Comparison of ENCODE assay signal across 22 mouse cellular contexts in the genomic region with DNA sequence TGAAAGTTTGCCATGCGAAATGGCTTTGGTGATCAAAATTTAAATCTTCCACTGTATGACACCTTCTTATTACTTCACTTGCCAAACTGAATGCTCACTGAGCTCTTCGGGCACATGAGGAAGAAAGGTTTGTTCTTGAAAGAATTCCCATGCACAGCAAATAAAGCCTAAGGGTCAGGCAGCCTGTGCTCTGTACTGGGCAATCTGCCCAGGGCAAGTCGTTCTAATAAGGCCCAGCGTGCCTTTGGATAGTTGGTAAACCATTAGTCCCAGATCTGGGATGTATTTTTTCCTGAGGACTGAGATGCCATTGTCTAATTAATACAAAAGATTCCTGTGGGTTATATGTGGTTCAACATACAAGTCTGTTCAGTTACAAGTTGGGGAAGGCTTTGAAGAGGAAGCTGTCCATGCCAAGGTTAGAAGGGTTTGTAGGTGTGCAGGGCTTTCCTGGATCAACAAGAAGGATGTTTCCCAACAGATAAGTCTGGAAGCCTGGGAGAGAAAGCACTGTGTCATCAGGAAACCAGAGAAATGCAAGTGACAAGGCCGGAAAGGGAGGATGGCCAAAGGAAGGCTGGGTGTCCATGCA. TPM values are rescaled to one million over a fixed set of nuclear protein-coding genes. Genes with fewer than 3 reads are reported as not detected.
DNase-seq lines count a peak whose midpoint lies in the region; ATAC-seq and TF ChIP-seq lines count a peak whose summit lies in the region.
"Had no signal": no experiment of that assay in that cellular context is flagged by ENCODE, and none has a peak within 500 bp of the region (broad histone marks: within the 10 kb centered on the region; RNA-seq: fewer than 3 reads in every experiment).

No protein-coding gene starts in this region.

- no peaks in the 10 kb centered on the region for H3K27me3 ChIP-seq in heart, embryonic 10.5 days (ENCODE audit: insufficient read depth, poor library complexity, severe bottlenecking)
- H3K27me3 ChIP-seq in spleen, adult 2 months (ENCODE audit: control insufficient read depth, insufficient read depth, low read length) = no peaks in the 10 kb centered on the region
- H3K27me3 ChIP-seq in midbrain, embryonic 16.5 days (ENCODE audit: control insufficient read depth, insufficient read depth, low read depth, low read length) = no peaks in the 10 kb centered on the region; the same call in 1 of the 2 replicates
- H3K27me3 ChIP-seq: CH12.LX; limb, embryonic 13.5 days; lung, embryonic 15.5 days had no signal

- DNase-seq in heart, adult 11 months = peak; percentile 95
- DNase-seq in heart, embryonic 10.5 days (ENCODE audit: low spot score) = no peak
- peak; percentile 46 for DNase-seq in kidney, postnatal 14 days
- no peak for DNase-seq in kidney, adult 18-20 months
- DNase-seq in spleen, adult 2 months (ENCODE audit: low read depth in 1 of 2, low spot score in 2 of 2) = no peak
- DNase-seq in spleen, postnatal 14 days (ENCODE audit: low spot score in 2 of 2) = no peak
- peak; percentile 38 for DNase-seq in induced T-regulatory cell, adult 2 months (ENCODE audit: low read depth)
- DNase-seq: B cell, adult 2 months; cerebellum, adult 11-12 months; cerebellum, postnatal 10 days; layer of hippocampus, adult 9-11 months; lung, postnatal 4 days had no signal

- no peak overlapping the region for H3K4me3 ChIP-seq in heart, embryonic 10.5 days
- no peak overlapping the region for H3K4me3 ChIP-seq in spleen, adult 2 months (ENCODE audit: extremely low read depth, insufficient read depth, insufficient read length)
- H3K4me3 ChIP-seq in midbrain, embryonic 16.5 days (ENCODE audit: low read depth, low read length) = no peak overlapping the region
- H3K4me3 ChIP-seq: embryonic facial prominence, embryonic 10.5 days; forebrain, embryonic 10.5 days; hindbrain, embryonic 13.5 days; limb, embryonic 13.5 days; lung, embryonic 15.5 days had no signal

- no peak for TF ChIP-seq POLR2A in spleen, adult 2 months (IDR thresholded peaks at IDR 0.05; ENCODE audit: low read depth, low read length)

- H3K4me2 ChIP-seq in midbrain, embryonic 16.5 days (ENCODE audit: low read length) = no peak overlapping the region
- H3K4me2 ChIP-seq: hindbrain, embryonic 13.5 days; limb, embryonic 13.5 days; lung, embryonic 15.5 days had no signal

- TF ChIP-seq CTCF in spleen, adult 2 months (IDR thresholded peaks at IDR 0.05; ENCODE audit: extremely low read depth, insufficient read depth, insufficient read length, insufficient replicate concordance) = no peak

- no peak overlapping the region for H3K27ac ChIP-seq in heart, embryonic 10.5 days
- H3K27ac ChIP-seq in spleen, adult 2 months (ENCODE audit: insufficient read depth, low read length) = peak overlapping the region; percentile 38; the same call in 1 of the 2 replicates
- H3K27ac ChIP-seq in midbrain, embryonic 16.5 days (ENCODE audit: low read length) = no peak overlapping the region
- H3K27ac ChIP-seq: embryonic facial prominence, embryonic 10.5 days; forebrain, embryonic 10.5 days; hindbrain, embryonic 13.5 days; limb, embryonic 13.5 days; liver, embryonic 14.5 days; lung, embryonic 15.5 days had no signal

- peaks cover 11% of the 10 kb centered on the region; the same call in 1 of the 2 replicates for H3K4me1 ChIP-seq in heart, embryonic 10.5 days
- peaks cover 24% of the 10 kb centered on the region for H3K4me1 ChIP-seq in spleen, adult 2 months (ENCODE audit: control insufficient read depth, insufficient read depth, insufficient read length)
- peaks cover 11% of the 10 kb centered on the region for H3K4me1 ChIP-seq in midbrain, embryonic 16.5 days (ENCODE audit: control insufficient read depth, insufficient read depth, low read length)

- WGBS in heart, embryonic 10.5 days = 81% methylated on average over 5 of the region's 5 CpGs
- WGBS in spleen, adult 2 months = 81% methylated on average over 5 of the region's 5 CpGs
- WGBS in midbrain, embryonic 16.5 days = 62% methylated on average over 5 of the region's 5 CpGs

- H3K9me3 ChIP-seq in heart, embryonic 10.5 days = no peaks in the 10 kb centered on the region
- no peaks in the 10 kb centered on the region for H3K9me3 ChIP-seq in midbrain, embryonic 16.5 days (replicated peaks; ENCODE audit: control insufficient read depth, low read length, poor library complexity, severe bottlenecking)
- H3K9me3 ChIP-seq: embryonic facial prominence, embryonic 10.5 days; forebrain, embryonic 10.5 days; G1E; hindbrain, embryonic 13.5 days; limb, embryonic 13.5 days; lung, embryonic 15.5 days had no signal

- peaks cover 3% of the 10 kb centered on the region; the same call in 1 of the 2 replicates for H3K36me3 ChIP-seq in heart, embryonic 10.5 days
- H3K36me3 ChIP-seq in spleen, adult 2 months (ENCODE audit: control insufficient read depth, insufficient read depth, low read length) = no peaks in the 10 kb centered on the region
- H3K36me3 ChIP-seq in midbrain, embryonic 16.5 days (ENCODE audit: control insufficient read depth, insufficient read depth, low read length) = no peaks in the 10 kb centered on the region; the same call in 1 of the 2 replicates
- H3K36me3 ChIP-seq: embryonic facial prominence, embryonic 10.5 days; forebrain, embryonic 10.5 days; G1E; hindbrain, embryonic 13.5 days; limb, embryonic 13.5 days; lung, embryonic 15.5 days had no signal

- no peak overlapping the region for H3K9ac ChIP-seq in midbrain, embryonic 16.5 days (ENCODE audit: low read depth, low read length)
- H3K9ac ChIP-seq: hindbrain, embryonic 13.5 days; limb, embryonic 13.5 days; liver, embryonic 14.5 days; lung, embryonic 15.5 days had no signal

- ATAC-seq in midbrain, embryonic 16.5 days = no peak
- ATAC-seq: inflammation-experienced regulatory T-cells, adult 6 months had no signal

RNA-seq across cellular contexts. Expression of a gene that starts 35.1 kb away (rescaled TPM):
- 12.0 and 15.3 TPM in 2 replicates for polyA plus RNA-seq in heart, embryonic 10.5 days (2016; fragmentation: Nextera tagmentation; extraction: Ambion mirVana)
- 25.7 and 30.0 TPM in 2 replicates for polyA plus RNA-seq in spleen, adult 2 months (2012; rRNA removed)
- polyA plus RNA-seq in midbrain, embryonic 16.5 days (2015; fragmentation: Nextera tagmentation; extraction: Ambion mirVana) = 3.4 and 5.1 TPM in 2 replicates

Comparison
In these comparisons a context has a peak if more than half of its experiments do, and no peak if none do; other contexts are left out.
1. DNase-seq: peak in heart, adult 11 months (single experiment), kidney, postnatal 14 days (single experiment) and induced T-regulatory cell, adult 2 months (single experiment); none in heart, embryonic 10.5 days (single experiment), kidney, adult 18-20 months (single experiment), spleen, adult 2 months (0 of 2) and spleen, postnatal 14 days (0 of 2).